Mouse (Mus musculus) frontal cortex, postnatal 10 days (tissue): ENCODE results near the gene 2310039H08Rik.
A peak's percentile ranks its signal among the peaks of the same experiment; 100 is the strongest.

Source experiments
- DNase-seq, 2 experiments: peaks; one replicate each; pipeline ENCODE4 v3.0.0; 2022; ENCODE audit warnings: low spot score in 2 of 2, mixed read lengths in 1 of 2

The 2310039H08Rik gene

GRCm38 (mm10) chr17:46772404-46773277 lies at the start of gene 2310039H08Rik:
TSS of gene 2310039H08Rik (plus strand) at chr17:46772635.
- peak; percentile 72 to 80 for DNase-seq

- DNase-seq, result peak in 1 of 2 experiments; percentile 5
Observed at GRCm38 (mm10) chr17:46724477-46725084, 47.9 kb upstream of the 2310039H08Rik start.

DNA sequence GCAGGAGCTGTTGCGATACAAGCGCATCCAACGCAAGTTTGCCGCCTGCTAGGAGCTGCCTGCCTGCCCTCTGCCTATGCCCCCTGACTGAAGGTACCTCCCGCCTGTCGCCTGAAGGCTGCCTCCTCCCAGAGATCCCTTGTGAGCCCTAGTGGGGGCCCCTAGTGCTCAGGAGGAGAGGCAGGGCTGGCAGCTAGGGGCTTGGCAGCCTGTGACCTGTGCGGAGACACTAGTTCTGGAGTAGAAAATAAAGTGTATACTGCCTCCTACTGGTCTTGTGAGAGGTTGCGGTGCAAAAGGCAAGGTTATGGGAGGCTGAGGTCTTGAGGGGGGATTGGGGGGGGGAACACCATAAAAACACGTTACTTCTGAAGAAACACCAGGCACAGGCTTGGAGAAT lies 47.2 kb upstream of the 2310039H08Rik start:
- DNase-seq, result no peak

- no peak for DNase-seq
Observed at GRCm38 (mm10) chr17:46725731-46726645, 46.4 kb upstream of the 2310039H08Rik start.

DNA sequence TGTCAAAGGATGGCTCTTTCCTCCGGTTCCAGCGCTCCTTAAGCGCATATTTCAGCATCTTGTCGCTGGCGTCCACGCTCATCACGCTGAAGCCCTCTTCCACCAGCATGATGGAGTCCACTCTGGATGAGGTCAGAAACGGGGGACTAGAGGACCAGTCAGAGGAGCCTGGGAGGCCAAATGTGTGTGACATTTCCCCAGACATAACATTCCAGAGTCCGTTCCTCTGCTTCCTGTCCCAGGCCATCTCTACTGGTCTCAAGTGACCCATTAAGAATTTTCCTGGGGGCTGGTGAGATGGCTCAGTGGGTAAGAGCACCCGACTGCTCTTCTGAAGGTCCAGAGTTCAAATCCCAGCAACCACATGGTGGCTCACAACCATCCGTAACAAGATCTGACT lies 45.2 kb upstream of the 2310039H08Rik start:
- DNase-seq, result peak in 1 of 2 experiments; percentile 4

- DNase-seq, result peak in 1 of 2 experiments; percentile 4
Observed at GRCm38 (mm10) chr17:46728021-46728420, 44.4 kb upstream of the 2310039H08Rik start.

- DNase-seq, result no peak
Observed at GRCm38 (mm10) chr17:46728496-46728895, 43.9 kb upstream of the 2310039H08Rik start.

GRCm38 (mm10) chr17:46728904-46729318 lies 43.5 kb upstream of the 2310039H08Rik start, which contains the start of gene Gnmt:
TSS of gene Gnmt (minus strand) at chr17:46729168.
- peak in 1 of 2 experiments; percentile 22 for DNase-seq

DNA sequence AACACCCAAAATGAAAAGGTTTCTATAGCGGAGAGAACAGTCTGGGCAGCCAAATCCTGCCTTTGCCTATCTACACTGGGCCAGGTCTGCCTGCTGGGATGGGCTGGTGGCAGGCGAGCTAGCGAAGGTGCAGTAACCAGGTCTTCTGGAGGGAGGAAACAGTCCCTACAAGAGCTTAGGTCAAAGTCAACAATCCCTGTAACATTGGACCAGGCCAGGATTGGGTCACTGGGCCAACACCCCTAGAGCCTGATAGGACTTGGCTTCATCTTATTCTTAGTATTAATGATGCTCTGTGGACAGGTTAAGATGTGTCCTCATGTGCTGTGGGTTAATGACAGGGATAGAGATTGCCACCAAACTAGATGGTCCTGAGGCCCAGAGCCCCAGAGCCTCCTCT lies 38.4 kb upstream of the 2310039H08Rik start:
- DNase-seq, result no peak

- no peak for DNase-seq
Observed at GRCm38 (mm10) chr17:46735287-46735686, 37.1 kb upstream of the 2310039H08Rik start.

GRCm38 (mm10) chr17:46736160-46736559 lies 36.3 kb upstream of the 2310039H08Rik start:
- DNase-seq, result no peak

DNA sequence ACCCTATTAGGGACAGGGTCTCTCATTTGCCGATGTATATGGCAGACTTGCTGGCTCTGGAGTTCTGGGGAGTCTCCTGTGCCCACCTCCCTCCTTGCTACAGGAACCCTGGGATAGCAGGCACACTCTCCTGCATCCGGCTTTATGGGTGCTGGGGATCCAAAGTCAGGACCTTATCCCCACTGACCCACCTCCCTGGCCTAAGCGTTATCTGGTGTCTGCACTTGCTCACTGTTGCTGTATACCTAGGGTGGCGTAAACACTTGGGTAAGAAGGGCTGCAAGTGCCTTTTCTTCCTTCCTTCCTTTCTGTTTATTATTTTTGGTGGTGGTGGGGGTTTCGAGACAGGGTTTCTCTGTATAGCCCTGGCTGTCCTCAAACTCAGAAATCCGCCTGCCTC lies 31.1 kb upstream of the 2310039H08Rik start:
- no peak for DNase-seq

GRCm38 (mm10) chr17:46742986-46743385 lies 29.4 kb upstream of the 2310039H08Rik start:
- no peak for DNase-seq

DNA sequence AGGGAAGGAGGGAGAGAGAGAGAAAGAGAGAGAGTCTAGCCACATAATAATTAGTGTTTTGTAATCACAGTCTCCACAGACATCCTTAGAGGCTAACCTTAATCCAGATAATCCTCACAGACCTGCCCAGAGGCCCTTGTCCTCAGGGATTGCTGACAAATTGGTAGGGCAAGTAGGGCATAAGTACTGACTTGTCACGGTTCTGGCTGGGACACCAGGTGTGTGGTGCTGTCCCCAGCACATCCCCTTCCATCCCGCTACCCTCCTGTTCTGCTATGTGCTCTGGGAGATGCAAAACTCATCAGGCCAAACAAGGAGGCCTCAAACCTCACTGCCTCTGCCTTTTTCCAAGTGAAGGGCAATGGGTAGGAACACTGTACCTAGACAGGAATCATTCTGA lies 26.9 kb upstream of the 2310039H08Rik start:
- DNase-seq, result no peak

GRCm38 (mm10) chr17:46747234-46747633 lies 25.2 kb upstream of the 2310039H08Rik start:
- no peak for DNase-seq

DNA sequence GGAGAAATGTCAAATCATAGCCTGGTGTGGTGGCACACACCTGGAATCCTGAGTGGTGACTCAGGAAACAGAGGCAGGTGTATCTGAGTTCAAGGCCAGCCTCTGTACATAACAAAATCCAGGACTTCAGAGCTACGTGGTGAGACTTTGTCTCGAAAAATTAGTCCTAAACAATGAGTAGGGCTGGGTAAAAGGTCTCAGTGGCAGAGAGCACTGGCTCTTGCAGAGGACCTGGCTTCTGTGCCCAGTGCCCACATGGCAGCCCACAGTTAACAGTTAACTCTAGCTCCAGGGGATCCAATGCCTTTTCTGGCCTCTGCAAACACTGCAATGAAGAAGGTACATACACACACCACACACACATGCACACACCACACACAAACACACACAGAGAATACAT lies 24.6 kb upstream of the 2310039H08Rik start:
- no peak for DNase-seq

DNA sequence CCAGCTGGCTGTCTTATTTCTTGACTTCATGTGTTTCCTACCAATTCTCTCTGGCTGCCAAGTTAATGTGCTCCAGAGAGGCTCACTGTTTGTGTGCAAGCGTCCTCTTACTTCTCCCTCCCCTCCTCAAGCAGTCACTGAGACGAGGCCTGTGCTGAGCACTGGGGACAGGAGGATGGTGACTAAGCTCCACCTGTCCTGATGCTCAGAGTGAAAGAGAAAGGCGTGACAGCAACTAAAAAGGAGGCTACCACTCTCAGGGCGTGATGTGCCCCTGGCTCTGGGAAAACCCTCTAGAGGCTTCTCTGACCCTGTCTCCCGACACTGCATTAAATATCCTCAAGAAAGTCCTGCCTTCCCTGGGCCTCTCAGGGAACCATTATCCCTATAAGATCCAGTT lies 23.2 kb upstream of the 2310039H08Rik start:
- no peak for DNase-seq

- DNase-seq, result no peak
Observed at GRCm38 (mm10) chr17:46750580-46750979, 21.9 kb upstream of the 2310039H08Rik start.

DNA sequence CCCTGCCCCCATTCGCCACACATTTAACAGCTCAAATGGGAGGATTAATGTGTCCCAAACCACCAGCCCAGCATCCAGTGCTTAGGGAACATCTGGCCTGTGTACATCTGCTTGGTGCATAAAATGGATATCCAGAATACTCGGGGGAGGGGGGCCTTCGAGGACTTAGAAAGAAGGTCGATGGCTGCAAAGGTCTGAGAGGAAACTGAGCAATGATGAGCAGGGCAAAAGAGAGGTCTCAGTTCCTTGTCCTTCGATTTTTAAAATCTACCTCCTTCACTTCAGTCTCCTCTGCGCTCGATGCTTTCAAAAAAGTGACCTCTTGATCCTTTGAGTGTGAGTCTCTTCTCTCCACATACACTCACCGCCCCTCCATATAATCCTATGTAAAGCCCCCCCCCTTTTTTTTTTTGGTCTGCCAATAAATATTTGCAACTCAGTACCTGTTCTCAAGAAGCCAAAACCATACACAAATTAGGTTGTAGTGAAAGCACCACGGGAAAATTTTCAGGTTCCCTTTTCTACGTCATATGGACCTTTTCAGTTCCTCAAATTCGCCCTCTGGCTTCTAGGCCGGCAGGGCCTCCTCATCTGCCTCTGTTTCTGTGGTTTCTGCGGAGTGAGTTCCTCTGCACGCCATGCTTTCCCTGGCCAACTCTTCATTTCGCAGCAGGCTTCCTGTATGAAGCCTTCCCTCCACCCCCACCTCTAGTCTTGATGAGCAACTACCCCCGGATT lies 21.2 kb upstream of the 2310039H08Rik start:
- DNase-seq, result peak in 1 of 2 experiments; percentile 61

GRCm38 (mm10) chr17:46751794-46752556 lies 20.5 kb upstream of the 2310039H08Rik start, which contains the start of gene Cnpy3:
TSS of gene Cnpy3 (minus strand) at chr17:46752214.
- DNase-seq, result peak; percentile 98 to 99
